Comparison of ENCODE assay signal across 23 mouse cellular contexts in genomic region chr4:139400487-139400886, GRCm38 (mm10). TPM values are rescaled to one million over a fixed set of nuclear protein-coding genes. Genes with fewer than 3 reads are reported as not detected.
DNase-seq lines count a peak whose midpoint lies in the region; ATAC-seq and TF ChIP-seq lines count a peak whose summit lies in the region.
"Had no signal": no experiment of that assay in that cellular context is flagged by ENCODE, and none has a peak within 500 bp of the region (broad histone marks: within the 10 kb centered on the region; RNA-seq: fewer than 3 reads in every experiment).

No protein-coding gene starts in this region.

- peaks cover 4% of the 10 kb centered on the region; the same call in 1 of the 2 replicates for H3K79me2 ChIP-seq in liver, adult 2 months (ENCODE audit: control insufficient read depth, insufficient read depth, low read length)

- H3K4me3 ChIP-seq in liver, adult 2 months (ENCODE audit: insufficient read depth, low read depth, low read length): no peak overlapping the region
- H3K4me3 ChIP-seq in liver, embryonic 11.5 days (ENCODE audit: low read depth, low read length): no peak overlapping the region
- H3K4me3 ChIP-seq in liver, embryonic 15.5 days (replicated peaks): no peak overlapping the region
- H3K4me3 ChIP-seq in hindbrain, embryonic 13.5 days: no peak overlapping the region
- H3K4me3 ChIP-seq: embryonic facial prominence, embryonic 10.5 days; forebrain, embryonic 13.5 days; gastrocnemius, adult 2 months; heart, embryonic 13.5 days; hindbrain, embryonic 12.5 days had no signal

- peak; percentile 10 for DNase-seq in embryo, embryonic 10 days (ENCODE audit: low spot score)
- DNase-seq in embryo, embryonic 11 days: no peak
- peak; percentile 84 for DNase-seq in liver, adult 2 months (ENCODE audit: extremely low read depth, low read depth, low spot score)
- no peak for DNase-seq in liver, embryonic 11.5 days (ENCODE audit: low spot score)
- DNase-seq in cerebellum, postnatal 14 days: no peak
- DNase-seq: adrenal gland, postnatal 10 days; B cell, adult 2 months; cerebellum, adult 11 months; cerebellum, adult 8-10 months; cerebellum, postnatal 25 days; gastrocnemius, adult 2 months; gastrocnemius, postnatal 25 days; heart, postnatal 10 days; heart, postnatal 4 days had no signal

- H3K9me3 ChIP-seq in liver, embryonic 11.5 days (ENCODE audit: control insufficient read depth, low read length): no peaks in the 10 kb centered on the region
- H3K9me3 ChIP-seq in liver, embryonic 15.5 days (replicated peaks): no peaks in the 10 kb centered on the region
- no peaks in the 10 kb centered on the region for H3K9me3 ChIP-seq in hindbrain, embryonic 13.5 days
- H3K9me3 ChIP-seq: embryonic facial prominence, embryonic 10.5 days; forebrain, embryonic 13.5 days; G1E; heart, embryonic 13.5 days; hindbrain, embryonic 12.5 days had no signal

- WGBS in liver, adult 2 months: 10% methylated on average over 5 of the region's 5 CpGs
- WGBS in liver, embryonic 11.5 days: 87% methylated on average over 5 of the region's 5 CpGs
- WGBS in liver, embryonic 15.5 days (ENCODE audit: insufficient replicate concordance): 69% methylated on average over 5 of the region's 5 CpGs
- WGBS in hindbrain, embryonic 13.5 days: 85% methylated on average over 5 of the region's 5 CpGs

- H3K9ac ChIP-seq in liver, adult 2 months (ENCODE audit: low read depth, low read length): no peak overlapping the region
- H3K9ac ChIP-seq in liver, embryonic 11.5 days (ENCODE audit: low read depth, low read length): no peak overlapping the region
- H3K9ac ChIP-seq in liver, embryonic 15.5 days: no peak overlapping the region
- H3K9ac ChIP-seq in hindbrain, embryonic 13.5 days: no peak overlapping the region
- H3K9ac ChIP-seq: forebrain, embryonic 13.5 days; heart, embryonic 13.5 days; hindbrain, embryonic 12.5 days had no signal

- no peak for ATAC-seq in liver, embryonic 11.5 days (replicated peaks; ENCODE audit: low FRiP score)
- ATAC-seq in liver, embryonic 15.5 days (ENCODE audit: insufficient read depth): peak; percentile 69
- no peak for ATAC-seq in hindbrain, embryonic 13.5 days (ENCODE audit: low FRiP score)
- ATAC-seq: CD4-positive, CD25-positive, alpha-beta regulatory T cell, adult 4 months; forebrain, embryonic 13.5 days; hindbrain, postnatal 0 days had no signal

- TF ChIP-seq POLR2A in liver, adult 2 months (IDR thresholded peaks at IDR 0.05; ENCODE audit: extremely low read depth, insufficient read depth, low read length): no peak

- H3K4me2 ChIP-seq in liver, embryonic 11.5 days: no peak overlapping the region
- no peak overlapping the region for H3K4me2 ChIP-seq in liver, embryonic 15.5 days
- no peak overlapping the region for H3K4me2 ChIP-seq in hindbrain, embryonic 13.5 days
- H3K4me2 ChIP-seq: forebrain, embryonic 13.5 days; heart, embryonic 13.5 days; hindbrain, embryonic 12.5 days had no signal

- H3K36me3 ChIP-seq in liver, adult 2 months (ENCODE audit: control insufficient read depth, insufficient read depth, low read length): peaks cover 65% of the 10 kb centered on the region
- H3K36me3 ChIP-seq in liver, embryonic 11.5 days (ENCODE audit: control insufficient read depth, insufficient read depth, low read length): peaks cover 62% of the 10 kb centered on the region
- H3K36me3 ChIP-seq in liver, embryonic 15.5 days (replicated peaks): peaks cover 97% of the 10 kb centered on the region
- peaks cover 96% of the 10 kb centered on the region for H3K36me3 ChIP-seq in hindbrain, embryonic 13.5 days

- H3K27ac ChIP-seq in liver, adult 2 months (replicated peaks; ENCODE audit: insufficient read depth, low read depth, low read length): 0 out of 2 replicates have a peak overlapping the region, but pooled peaks have one; percentile 9
- H3K27ac ChIP-seq in liver, embryonic 11.5 days (ENCODE audit: low read depth, low read length): no peak overlapping the region
- peak overlapping the region; percentile 24; the same call in 1 of the 2 replicates for H3K27ac ChIP-seq in liver, embryonic 15.5 days (replicated peaks)
- H3K27ac ChIP-seq in hindbrain, embryonic 13.5 days: no peak overlapping the region
- H3K27ac ChIP-seq: embryonic facial prominence, embryonic 10.5 days; forebrain, embryonic 13.5 days; gastrocnemius, adult 2 months; heart, embryonic 13.5 days; hindbrain, embryonic 12.5 days; hindbrain, postnatal 0 days had no signal

- H3K4me1 ChIP-seq in liver, adult 2 months (ENCODE audit: control insufficient read depth, insufficient read depth, low read length): peaks cover 8% of the 10 kb centered on the region
- H3K4me1 ChIP-seq in liver, embryonic 11.5 days (replicated peaks; ENCODE audit: control insufficient read depth, insufficient read depth, low read length): no peaks in the 10 kb centered on the region
- peaks cover 7% of the 10 kb centered on the region; the same call in 1 of the 2 replicates for H3K4me1 ChIP-seq in liver, embryonic 15.5 days (replicated peaks)
- no peaks in the 10 kb centered on the region for H3K4me1 ChIP-seq in hindbrain, embryonic 13.5 days (replicated peaks)
- H3K4me1 ChIP-seq: forebrain, embryonic 13.5 days; hindbrain, embryonic 12.5 days had no signal

- no peak for TF ChIP-seq CTCF in liver, adult 2 months (IDR thresholded peaks at IDR 0.05; ENCODE audit: low read depth, low read length)

- no peaks in the 10 kb centered on the region for H3K27me3 ChIP-seq in liver, adult 2 months (ENCODE audit: control insufficient read depth, insufficient read depth, low read length)
- H3K27me3 ChIP-seq in liver, embryonic 11.5 days (replicated peaks; ENCODE audit: control insufficient read depth, insufficient read depth, low read length): no peaks in the 10 kb centered on the region
- no peaks in the 10 kb centered on the region for H3K27me3 ChIP-seq in liver, embryonic 15.5 days
- no peaks in the 10 kb centered on the region for H3K27me3 ChIP-seq in hindbrain, embryonic 13.5 days
- H3K27me3 ChIP-seq: forebrain, embryonic 13.5 days; heart, embryonic 13.5 days; hindbrain, embryonic 12.5 days had no signal

RNA-seq across cellular contexts. Expression of gene Ubr4, which starts 48.1 kb away (rescaled TPM):
- 56.7 and 94.2 TPM in 2 replicates for total RNA-seq in liver, adult 2 months (2014; rRNA removed)
- 109 and 149 TPM in 2 replicates for polyA plus RNA-seq in liver, adult 2 months (2012; rRNA removed)
- 79.0 and 86.9 TPM in 2 replicates for polyA plus RNA-seq in liver, embryonic 11.5 days (2014; fragmentation: Nextera tagmentation; extraction: Ambion mirVana)
- 39.5 and 49.1 TPM in 2 replicates for polyA plus RNA-seq in liver, embryonic 15.5 days (2015; fragmentation: Nextera tagmentation; extraction: Ambion mirVana)
- polyA plus RNA-seq in hindbrain, embryonic 13.5 days (2015; fragmentation: Nextera tagmentation; extraction: Ambion mirVana): 73.7 and 76.4 TPM in 2 replicates

RNA-seq across cellular contexts. Expression of gene Emc1, which starts 48.1 kb away (rescaled TPM):
- total RNA-seq in liver, adult 2 months (2014; rRNA removed): 23.0 and 23.6 TPM in 2 replicates
- 22.2 and 22.3 TPM in 2 replicates for polyA plus RNA-seq in liver, adult 2 months (2012; rRNA removed)
- 32.9 and 34.0 TPM in 2 replicates for polyA plus RNA-seq in liver, embryonic 11.5 days (2014; fragmentation: Nextera tagmentation; extraction: Ambion mirVana)
- 13.5 and 13.9 TPM in 2 replicates for polyA plus RNA-seq in liver, embryonic 15.5 days (2015; fragmentation: Nextera tagmentation; extraction: Ambion mirVana)
- polyA plus RNA-seq in hindbrain, embryonic 13.5 days (2015; fragmentation: Nextera tagmentation; extraction: Ambion mirVana): 36.2 and 42.2 TPM in 2 replicates

RNA-seq across cellular contexts. Expression of gene Mrto4, which starts 48.1 kb away (rescaled TPM):
- 26.0 and 27.9 TPM in 2 replicates for total RNA-seq in liver, adult 2 months (2014; rRNA removed)
- 17.2 and 22.8 TPM in 2 replicates for polyA plus RNA-seq in liver, adult 2 months (2012; rRNA removed)
- polyA plus RNA-seq in liver, embryonic 11.5 days (2014; fragmentation: Nextera tagmentation; extraction: Ambion mirVana): 241 and 259 TPM in 2 replicates
- 78.7 and 83.7 TPM in 2 replicates for polyA plus RNA-seq in liver, embryonic 15.5 days (2015; fragmentation: Nextera tagmentation; extraction: Ambion mirVana)
- polyA plus RNA-seq in hindbrain, embryonic 13.5 days (2015; fragmentation: Nextera tagmentation; extraction: Ambion mirVana): 88.1 and 97.5 TPM in 2 replicates

Comparison
In these comparisons a context has a peak if more than half of its experiments do, and no peak if none do; other contexts are left out.
1. DNase-seq: peak in embryo, embryonic 10 days (single experiment) and liver, adult 2 months (single experiment); none in embryo, embryonic 11 days (single experiment), liver, embryonic 11.5 days (single experiment) and cerebellum, postnatal 14 days (0 of 2).
2. H3K27ac ChIP-seq: peak in liver, adult 2 months (single experiment) and liver, embryonic 15.5 days (single experiment); none in liver, embryonic 11.5 days (single experiment) and hindbrain, embryonic 13.5 days (single experiment).